Mouse (Mus musculus) MEL (cell line): ENCODE data around the gene Bod1.

Experiments used
- CTCF ChIP-seq, 3 experiments: IDR thresholded peaks in 2 of 3; conservative IDR thresholded peaks in 1 of 3; 2 replicates each; pipeline ENCODE4 v1.5.1; 2011 to 2012; ENCODE audit warnings: low read length in 3 of 3, low read depth in 2 of 3, mild to moderate bottlenecking in 2 of 3, improper control_type of control experiment in 1 of 3, inconsistent platforms in 1 of 3, mixed read lengths in 1 of 3, moderate library complexity in 1 of 3; ENCODE audit not compliant: control insufficient read depth in 1 of 3, insufficient read depth in 1 of 3, poor library complexity in 1 of 3, severe bottlenecking in 1 of 3
- GATA1 ChIP-seq: IDR thresholded peaks from 2 replicates; pipeline ENCODE4 v1.6.1; 2011; ENCODE audit warnings: low read depth, low read length, improper control_type of control experiment
- POLR2A ChIP-seq, 2 experiments: IDR thresholded peaks; 2 replicates each; pipeline ENCODE4 v1.6.1; 2011 to 2012; ENCODE audit warnings: low read length in 2 of 2, mild to moderate bottlenecking in 2 of 2, control low read depth in 1 of 2, improper control_type of control experiment in 1 of 2, low read depth in 1 of 2, moderate library complexity in 1 of 2; ENCODE audit not compliant: control insufficient read depth in 1 of 2, insufficient read depth in 1 of 2, poor library complexity in 1 of 2
- USF2 ChIP-seq, 2 experiments: IDR thresholded peaks; 2 replicates each; pipeline ENCODE4 v1.6.1; 2011 to 2012; ENCODE audit warnings: improper control_type of control experiment in 2 of 2, low read length in 2 of 2, borderline replicate concordance in 1 of 2, inconsistent platforms in 1 of 2, low read depth in 1 of 2, mild to moderate bottlenecking in 1 of 2; ENCODE audit not compliant: insufficient read depth in 1 of 2

GRCm38 (mm10) chr11:31620796-31621195 is 50.9 kb downstream of the Bod1 start:
- TF ChIP-seq USF2 (IDR thresholded peaks at IDR 0.05; ENCODE audit: borderline replicate concordance in 1 of 2, insufficient read depth in 1 of 2, low read depth in 1 of 2, low read length in 2 of 2) = no peak
- no peak for TF ChIP-seq GATA1
- no peak for TF ChIP-seq POLR2A (IDR thresholded peaks at IDR 0.05; ENCODE audit: control insufficient read depth in 1 of 2, insufficient read depth in 1 of 2, low read depth in 1 of 2, low read length in 2 of 2, poor library complexity in 1 of 2)
- TF ChIP-seq CTCF (IDR thresholded peaks at IDR 0.05 in 2 of 3, conservative IDR thresholded peaks at IDR 0.05 in 1 of 3; ENCODE audit: control insufficient read depth in 1 of 3, insufficient read depth in 1 of 3, low read depth in 2 of 3, low read length in 3 of 3, poor library complexity in 1 of 3, severe bottlenecking in 1 of 3) = no peak
